Mouse (Mus musculus) lung, postnatal 10 days (tissue): ENCODE results near the gene Acvr1b.

Source experiments
- DNase-seq: peaks from one replicate; pipeline ENCODE4 v3.0.0; 2021

Gene Acvr1b

GRCm38 (mm10) chr15:101173421-101174211 lies at the start of gene Acvr1b:
TSS of gene Acvr1b (plus strand) at chr15:101174067.
- peak; percentile 93 for DNase-seq

GRCm38 (mm10) chr15:101125561-101125960 lies 48.3 kb upstream of the Acvr1b start:
- no peak for DNase-seq

GRCm38 (mm10) chr15:101126876-101127544 lies 46.9 kb upstream of the Acvr1b start:
- peak; percentile 89 for DNase-seq

GRCm38 (mm10) chr15:101128181-101129089 lies 45.4 kb upstream of the Acvr1b start, which contains the start of gene Acvrl1:
TSS of gene Acvrl1 (plus strand) at chr15:101128522.
- DNase-seq, result peak; percentile 81

GRCm38 (mm10) chr15:101129412-101129811 lies 44.5 kb upstream of the Acvr1b start:
- no peak for DNase-seq

- peak; percentile 44 for DNase-seq
These were observed 42.4 kb upstream of the Acvr1b start for GRCm38 (mm10) chr15:101131498-101131897.

GRCm38 (mm10) chr15:101132041-101132440 lies 41.8 kb upstream of the Acvr1b start:
- peak; percentile 65 for DNase-seq

- DNase-seq, result no peak
These were observed 41.1 kb upstream of the Acvr1b start for GRCm38 (mm10) chr15:101132761-101133160.

- DNase-seq, result peak; percentile 91
These were observed 39.7 kb upstream of the Acvr1b start for GRCm38 (mm10) chr15:101133993-101134704.

- DNase-seq, result peak; percentile 48
These were observed 38.5 kb upstream of the Acvr1b start for GRCm38 (mm10) chr15:101135405-101135804.

- DNase-seq, result peak; percentile 32
These were observed 36.4 kb upstream of the Acvr1b start for GRCm38 (mm10) chr15:101137455-101137854.

- DNase-seq, result no peak
These were observed 35.2 kb upstream of the Acvr1b start for GRCm38 (mm10) chr15:101138675-101139074.

- peak; percentile 49 for DNase-seq
These were observed 34.0 kb upstream of the Acvr1b start for GRCm38 (mm10) chr15:101139885-101140284.

- no peak for DNase-seq
These were observed 33.3 kb upstream of the Acvr1b start for GRCm38 (mm10) chr15:101140587-101140986.

- peak; percentile 78 for DNase-seq
These were observed 32.8 kb upstream of the Acvr1b start for GRCm38 (mm10) chr15:101141061-101141541.

GRCm38 (mm10) chr15:101142672-101143071 lies 31.2 kb upstream of the Acvr1b start:
- DNase-seq, result peak; percentile 19

GRCm38 (mm10) chr15:101143494-101143893 lies 30.4 kb upstream of the Acvr1b start:
- DNase-seq, result peak; percentile 41

- DNase-seq, result peak; percentile 37
These were observed 29.7 kb upstream of the Acvr1b start for GRCm38 (mm10) chr15:101144176-101144575.

GRCm38 (mm10) chr15:101144779-101145178 lies 29.1 kb upstream of the Acvr1b start:
- DNase-seq, result peak; percentile 23

- DNase-seq, result peak; percentile 99
These were observed 28.3 kb upstream of the Acvr1b start for GRCm38 (mm10) chr15:101145424-101146099.
